Mouse (Mus musculus): Measurements from ENCODE around the gene Pa2g4. TPM values are rescaled to one million over a fixed set of nuclear protein-coding genes. Genes with fewer than 3 reads are reported as not detected.
"Not testable (repeated sequence)": the region's sequence is repeated elsewhere in the genome, so short reads cannot be mapped to it uniquely, and the experiment has no call there.

Gene Pa2g4
- 127 TPM for polyA plus RNA-seq (2012; fragmentation: generic; extraction: Trizol)

DNA sequence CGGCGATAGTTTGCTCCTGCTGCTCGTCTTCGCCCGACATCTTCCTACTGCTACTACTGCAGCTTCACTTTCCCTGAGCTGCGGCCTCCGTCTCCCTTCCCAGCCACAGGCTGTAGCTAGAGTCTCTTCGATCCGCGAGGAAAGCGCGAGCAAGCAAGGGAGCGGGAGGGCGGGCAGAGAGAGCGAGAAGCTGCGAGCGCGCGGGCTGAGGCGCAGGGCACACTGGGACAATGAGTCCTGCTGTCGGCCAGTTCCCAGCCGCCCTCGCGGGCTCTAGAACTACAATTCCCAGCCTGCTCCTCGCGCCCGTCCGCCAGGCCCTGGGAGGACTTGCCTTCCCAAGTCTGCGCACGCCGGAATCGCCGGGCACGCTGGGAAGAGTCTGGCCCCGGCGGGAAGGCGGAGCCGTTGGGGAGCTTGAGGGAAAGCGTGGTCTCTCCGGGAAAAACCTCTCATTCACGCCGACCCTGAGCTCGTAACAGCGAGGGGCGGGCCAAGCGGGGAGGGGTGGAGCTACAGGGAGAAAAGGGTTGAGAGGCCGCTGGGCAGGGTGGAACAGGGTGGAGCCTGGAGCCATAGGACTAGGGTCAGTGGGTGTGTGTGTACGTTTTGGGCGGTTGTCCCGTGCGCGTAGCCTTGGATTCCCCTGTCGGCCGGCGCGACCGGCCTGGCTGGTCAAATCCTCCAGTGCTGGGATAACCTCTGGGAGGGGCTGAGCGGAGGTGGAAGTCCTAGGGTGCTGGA is at the start of gene Pa2g4:
Pa2g4 (minus strand) TSS at position 200 of the 744 bp plus-strand sequence.
- Histone ChIP-seq H3K4me2 (ENCODE audit: low read depth) (peak within 1 kb of the TSS; percentile 93), H3K27me3 (ENCODE audit: control insufficient read depth, insufficient read depth, insufficient read length) (no peaks in the 10 kb centered on the region), H3ac (ENCODE audit: control insufficient read depth, insufficient read length) (peak within 1 kb of the TSS; percentile 70), H3K79me2 (ENCODE audit: control insufficient read depth, insufficient read depth) (peaks cover 32% of the 10 kb centered on the region), H3K4me3 (peak within 1 kb of the TSS; percentile 98), H3K36me3 (ENCODE audit: control insufficient read depth, insufficient read depth) (peaks cover 23% of the 10 kb centered on the region)
- TF ChIP-seq MYOD1 (IDR thresholded peaks at IDR 0.05; ENCODE audit: control insufficient read depth in 1 of 3, insufficient read length in 2 of 3, low read depth in 2 of 3) (no peak), E2F4 (IDR thresholded peaks at IDR 0.05; ENCODE audit: insufficient read depth) (no peak), POLR2A (IDR thresholded peaks at IDR 0.05; ENCODE audit: insufficient read length, low read depth) (peak; percentile 92), CEBPB (IDR thresholded peaks at IDR 0.05; ENCODE audit: insufficient read depth, poor library complexity, severe bottlenecking) (no peak), POLR2AphosphoS2 (IDR thresholded peaks at IDR 0.05; ENCODE audit: insufficient read length, low read depth) (peak; percentile 97), REST (IDR thresholded peaks at IDR 0.05; ENCODE audit: insufficient read depth, insufficient read length) (no peak), SRF (IDR thresholded peaks at IDR 0.05; ENCODE audit: control insufficient read depth, insufficient read length, low read depth) (no peak), USF1 (IDR thresholded peaks at IDR 0.05; ENCODE audit: low read depth) (no peak), MAX (IDR thresholded peaks at IDR 0.05; ENCODE audit: low read depth) (no peak), TCF12 (IDR thresholded peaks at IDR 0.05; ENCODE audit: insufficient read depth, poor library complexity, severe bottlenecking) (no peak), TCF3 (IDR thresholded peaks at IDR 0.05; ENCODE audit: insufficient read length, low read depth) (no peak), MYOG (IDR thresholded peaks at IDR 0.05; ENCODE audit: control insufficient read depth in 1 of 3, insufficient read depth in 1 of 3, insufficient read length in 2 of 3, low read depth in 2 of 3) (peak in 1 of 3 experiments; percentile 3)

DNA sequence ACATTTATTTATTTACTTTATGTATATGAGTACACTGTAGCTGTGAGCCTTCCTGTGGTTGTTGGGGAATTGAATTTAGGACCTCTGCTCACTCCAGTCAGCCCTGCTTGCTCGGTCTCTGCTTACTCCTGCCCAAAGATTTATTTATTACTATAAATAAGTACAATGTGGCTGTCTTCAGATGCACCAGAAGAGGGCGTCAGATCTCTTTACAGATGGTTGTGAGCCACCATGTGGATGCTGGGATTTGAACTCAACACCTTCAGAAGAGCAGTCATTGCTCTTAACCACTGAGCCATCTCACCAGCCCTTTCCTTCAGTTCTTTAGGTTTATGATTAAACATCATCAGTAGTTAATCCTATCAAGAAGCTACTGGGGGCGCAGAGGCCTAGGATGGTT is 49.1 kb upstream of the Pa2g4 start:
- Histone ChIP-seq H3K4me2 (ENCODE audit: low read depth) (no peak overlapping the region), H3ac (ENCODE audit: control insufficient read depth, insufficient read length) (no peak overlapping the region), H3K79me2 (ENCODE audit: control insufficient read depth, insufficient read depth) (no peaks in the 10 kb centered on the region), H3K27me3 (ENCODE audit: control insufficient read depth, insufficient read depth, insufficient read length) (no peaks in the 10 kb centered on the region), H3K4me3 (no peak overlapping the region), H3K36me3 (ENCODE audit: control insufficient read depth, insufficient read depth) (no peaks in the 10 kb centered on the region)
- TF ChIP-seq MAX (IDR thresholded peaks at IDR 0.05; ENCODE audit: low read depth) (no peak), TCF3 (IDR thresholded peaks at IDR 0.05; ENCODE audit: insufficient read length, low read depth) (no peak), CEBPB (IDR thresholded peaks at IDR 0.05; ENCODE audit: insufficient read depth, poor library complexity, severe bottlenecking) (no peak), POLR2AphosphoS2 (IDR thresholded peaks at IDR 0.05; ENCODE audit: insufficient read length, low read depth) (no peak), REST (IDR thresholded peaks at IDR 0.05; ENCODE audit: insufficient read depth, insufficient read length) (no peak), MYOG (IDR thresholded peaks at IDR 0.05; ENCODE audit: control insufficient read depth in 1 of 3, insufficient read depth in 1 of 3, insufficient read length in 2 of 3, low read depth in 2 of 3) (no peak), SRF (IDR thresholded peaks at IDR 0.05; ENCODE audit: control insufficient read depth, insufficient read length, low read depth) (no peak), USF1 (IDR thresholded peaks at IDR 0.05; ENCODE audit: low read depth) (no peak), MYOD1 (IDR thresholded peaks at IDR 0.05; ENCODE audit: control insufficient read depth in 1 of 3, insufficient read length in 2 of 3, low read depth in 2 of 3) (no peak), TCF12 (IDR thresholded peaks at IDR 0.05; ENCODE audit: insufficient read depth, poor library complexity, severe bottlenecking) (no peak), POLR2A (IDR thresholded peaks at IDR 0.05; ENCODE audit: insufficient read length, low read depth) (no peak), E2F4 (IDR thresholded peaks at IDR 0.05; ENCODE audit: insufficient read depth) (no peak)

DNA sequence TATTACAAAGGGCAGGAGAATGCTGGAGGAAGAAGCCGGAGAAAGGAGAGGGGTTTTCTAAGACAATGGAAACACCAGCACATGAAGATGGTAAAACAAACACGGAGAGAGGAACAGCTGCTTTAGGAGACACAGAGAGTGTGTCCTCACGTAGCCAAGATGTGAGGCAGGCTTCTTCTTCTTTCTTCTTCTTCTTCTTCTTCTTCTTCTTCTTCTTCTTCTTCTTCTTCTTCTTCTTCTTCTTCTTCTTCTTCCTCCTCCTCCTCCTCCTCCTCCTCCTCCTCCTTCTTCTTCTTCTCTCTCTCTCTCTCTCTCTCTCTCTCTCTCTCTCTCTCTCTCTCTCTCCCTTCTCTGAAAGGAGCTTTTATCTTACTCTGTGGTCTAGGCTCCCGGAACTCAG is 48.0 kb upstream of the Pa2g4 start:
- not testable (repeated sequence) for H3K4me2 ChIP-seq (ENCODE audit: low read depth); H3K79me2 ChIP-seq (ENCODE audit: control insufficient read depth, insufficient read depth); H3K27me3 ChIP-seq (ENCODE audit: control insufficient read depth, insufficient read depth, insufficient read length); H3K36me3 ChIP-seq (ENCODE audit: control insufficient read depth, insufficient read depth); H3ac ChIP-seq (ENCODE audit: control insufficient read depth, insufficient read length); H3K4me3 ChIP-seq

DNA sequence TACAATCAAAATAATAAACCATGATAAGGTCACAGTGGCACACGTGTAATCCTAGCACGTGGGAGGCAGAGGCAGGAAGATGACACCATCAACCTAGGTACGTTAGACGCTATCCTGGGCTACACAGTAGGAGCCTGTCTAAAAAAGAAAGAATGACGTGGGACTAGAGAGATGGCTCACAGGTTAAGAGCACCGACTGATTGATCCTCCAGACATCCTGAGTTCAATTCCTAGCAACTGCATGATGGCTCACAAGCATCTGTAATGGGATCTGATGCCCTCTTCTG is 47.3 kb upstream of the Pa2g4 start:
- Histone ChIP-seq H3K27me3 (ENCODE audit: control insufficient read depth, insufficient read depth, insufficient read length) (no peaks in the 10 kb centered on the region), H3ac (ENCODE audit: control insufficient read depth, insufficient read length) (no peak overlapping the region), H3K4me2 (ENCODE audit: low read depth) (peak overlapping the region; percentile 81), H3K36me3 (ENCODE audit: control insufficient read depth, insufficient read depth) (no peaks in the 10 kb centered on the region), H3K79me2 (ENCODE audit: control insufficient read depth, insufficient read depth) (no peaks in the 10 kb centered on the region), H3K4me3 (no peak overlapping the region)
- no peak for TF ChIP-seq MYOG (IDR thresholded peaks at IDR 0.05; ENCODE audit: control insufficient read depth in 1 of 3, insufficient read depth in 1 of 3, insufficient read length in 2 of 3, low read depth in 2 of 3)
- TF ChIP-seq TCF3 (IDR thresholded peaks at IDR 0.05; ENCODE audit: insufficient read length, low read depth): no peak
- TF ChIP-seq MAX (IDR thresholded peaks at IDR 0.05; ENCODE audit: low read depth): no peak
- TF ChIP-seq POLR2A (IDR thresholded peaks at IDR 0.05; ENCODE audit: insufficient read length, low read depth): no peak
- no peak for TF ChIP-seq POLR2AphosphoS2 (IDR thresholded peaks at IDR 0.05; ENCODE audit: insufficient read length, low read depth)
- no peak for TF ChIP-seq MYOD1 (IDR thresholded peaks at IDR 0.05; ENCODE audit: control insufficient read depth in 1 of 3, insufficient read length in 2 of 3, low read depth in 2 of 3)
- TF ChIP-seq SRF (IDR thresholded peaks at IDR 0.05; ENCODE audit: control insufficient read depth, insufficient read length, low read depth): no peak
- no peak for TF ChIP-seq CEBPB (IDR thresholded peaks at IDR 0.05; ENCODE audit: insufficient read depth, poor library complexity, severe bottlenecking)
- TF ChIP-seq USF1 (IDR thresholded peaks at IDR 0.05; ENCODE audit: low read depth): no peak
- no peak for TF ChIP-seq REST (IDR thresholded peaks at IDR 0.05; ENCODE audit: insufficient read depth, insufficient read length)
- no peak for TF ChIP-seq E2F4 (IDR thresholded peaks at IDR 0.05; ENCODE audit: insufficient read depth)
- TF ChIP-seq TCF12 (IDR thresholded peaks at IDR 0.05; ENCODE audit: insufficient read depth, poor library complexity, severe bottlenecking): no peak

Measured in myocyte (in vitro differentiated cells).